Mouse (Mus musculus) CH12.LX (cell line): Measurements from ENCODE around the gene Gm37240.

Source experiments
- CHD1 ChIP-seq: IDR thresholded peaks from 2 replicates; pipeline ENCODE4 v1.6.1; 2012; ENCODE audit warnings: low read depth, low read length, improper control_type of control experiment, inconsistent platforms
- CTCF ChIP-seq, 2 experiments: IDR thresholded peaks in 1 of 2; conservative IDR thresholded peaks in 1 of 2; 2 replicates each; pipeline ENCODE4 v1.5.1; 2011 to 2012; ENCODE audit warnings: low read depth in 2 of 2, low read length in 2 of 2, improper control_type of control experiment in 1 of 2, inconsistent platforms in 1 of 2, mild to moderate bottlenecking in 1 of 2, moderate library complexity in 1 of 2
- EP300 ChIP-seq: IDR thresholded peaks from 2 replicates; pipeline ENCODE4 v1.6.1; 2011; ENCODE audit warnings: low read length, improper control_type of control experiment
- ETS1 ChIP-seq: conservative IDR thresholded peaks from 2 replicates; pipeline ENCODE4 v1.6.1; 2012; ENCODE audit warnings: low read depth, mild to moderate bottlenecking, inconsistent platforms, low read length, improper control_type of control experiment, moderate library complexity
- GABPA ChIP-seq: IDR thresholded peaks from 2 replicates; pipeline ENCODE4 v1.6.1; 2012; ENCODE audit warnings: low read depth, low read length, improper control_type of control experiment, inconsistent platforms; ENCODE audit not compliant: insufficient replicate concordance
- PAX5 ChIP-seq: IDR thresholded peaks from 2 replicates; pipeline ENCODE4 v1.6.1; 2012; ENCODE audit warnings: low read length, inconsistent platforms, mixed read lengths
- POLR2A ChIP-seq: IDR thresholded peaks from 2 replicates; pipeline ENCODE4 v1.6.1; 2011; ENCODE audit warnings: low read depth, mild to moderate bottlenecking, improper control_type of control experiment, low read length
- RAD21 ChIP-seq: IDR thresholded peaks from 2 replicates; pipeline ENCODE4 v1.6.1; 2011; ENCODE audit warnings: low read depth, mild to moderate bottlenecking, low read length, improper control_type of control experiment, moderate library complexity
- TCF12 ChIP-seq: IDR thresholded peaks from 2 replicates; pipeline ENCODE4 v1.6.1; 2014; ENCODE audit warnings: low read depth, mild to moderate bottlenecking, inconsistent platforms, low read length, improper control_type of control experiment
- UBTF ChIP-seq: IDR thresholded peaks from 2 replicates; pipeline ENCODE4 v1.6.1; 2012; ENCODE audit warnings: low read depth, mild to moderate bottlenecking, inconsistent platforms, low read length, improper control_type of control experiment, moderate library complexity
- USF2 ChIP-seq: conservative IDR thresholded peaks from 2 replicates; pipeline ENCODE4 v1.6.1; 2011; ENCODE audit warnings: low read depth, low read length, improper control_type of control experiment
- ZC3H11A ChIP-seq: IDR thresholded peaks from 2 replicates; pipeline ENCODE4 v1.6.1; 2012; ENCODE audit warnings: low read depth, mild to moderate bottlenecking, inconsistent platforms, low read length, improper control_type of control experiment
- ZMIZ1 ChIP-seq: IDR thresholded peaks from 2 replicates; pipeline ENCODE4 v1.6.1; 2012; ENCODE audit warnings: low read depth, mild to moderate bottlenecking, inconsistent platforms, low read length, improper control_type of control experiment

DNA sequence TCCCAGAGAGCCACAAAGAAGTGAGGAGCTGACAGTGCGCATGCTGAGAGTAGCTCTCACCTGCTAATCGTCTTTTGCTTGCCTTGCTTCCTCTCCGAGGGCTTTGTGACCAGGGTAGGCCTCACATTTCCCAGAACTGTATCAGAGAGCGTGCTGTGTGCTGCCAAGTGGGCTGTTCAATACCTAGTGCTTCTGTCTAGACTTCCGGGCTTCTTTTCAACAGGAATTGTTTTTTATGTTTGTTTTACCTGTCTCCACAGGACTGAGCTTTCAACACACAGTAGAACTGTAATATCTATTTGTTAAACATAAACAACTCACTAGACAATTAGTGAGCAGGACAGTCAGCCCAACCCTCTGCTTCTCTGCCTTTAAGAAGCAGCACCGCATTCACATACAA is 42.0 kb downstream of the Gm37240 start:
- TF ChIP-seq USF2 = no peak
- TF ChIP-seq CTCF (conservative IDR thresholded peaks at IDR 0.05 in 1 of 2, IDR thresholded peaks at IDR 0.05 in 1 of 2; ENCODE audit: low read depth in 2 of 2, low read length in 2 of 2) = no peak
- no peak for TF ChIP-seq EP300
- no peak for TF ChIP-seq RAD21
- TF ChIP-seq UBTF = no peak
- TF ChIP-seq CHD1 = no peak
- no peak for TF ChIP-seq POLR2A
- no peak for TF ChIP-seq GABPA
- TF ChIP-seq TCF12 = no peak
- no peak for TF ChIP-seq ETS1
- no peak for TF ChIP-seq ZC3H11A
- no peak for TF ChIP-seq ZMIZ1
- no peak for TF ChIP-seq PAX5
